Mouse (Mus musculus): ENCODE measurements around the gene Tsnax.

Gene Tsnax

DNA sequence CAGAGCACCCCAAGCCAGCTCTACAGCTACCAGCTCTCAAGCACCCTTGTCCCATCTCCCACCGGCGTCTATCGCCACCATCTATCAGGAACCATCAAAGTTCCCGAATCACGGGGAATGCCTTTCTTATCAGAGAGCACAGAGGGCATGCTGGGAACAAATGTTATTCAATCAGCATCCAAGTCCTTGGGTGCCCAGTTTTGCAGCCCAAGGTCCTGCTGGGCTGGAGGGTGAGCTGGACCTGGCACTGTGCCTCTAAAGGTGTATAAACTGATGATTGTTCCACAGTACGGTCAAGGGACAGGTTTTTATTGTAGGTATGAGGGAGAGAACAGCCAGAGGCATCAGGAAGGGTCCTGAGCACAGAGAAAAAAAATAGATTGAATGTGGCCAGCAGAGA is 52.8 kb downstream of the Tsnax start:
- TF ChIP-seq GATA4 (IDR thresholded peaks at IDR 0.05; ENCODE audit: insufficient replicate concordance, low read length), result no peak

DNA sequence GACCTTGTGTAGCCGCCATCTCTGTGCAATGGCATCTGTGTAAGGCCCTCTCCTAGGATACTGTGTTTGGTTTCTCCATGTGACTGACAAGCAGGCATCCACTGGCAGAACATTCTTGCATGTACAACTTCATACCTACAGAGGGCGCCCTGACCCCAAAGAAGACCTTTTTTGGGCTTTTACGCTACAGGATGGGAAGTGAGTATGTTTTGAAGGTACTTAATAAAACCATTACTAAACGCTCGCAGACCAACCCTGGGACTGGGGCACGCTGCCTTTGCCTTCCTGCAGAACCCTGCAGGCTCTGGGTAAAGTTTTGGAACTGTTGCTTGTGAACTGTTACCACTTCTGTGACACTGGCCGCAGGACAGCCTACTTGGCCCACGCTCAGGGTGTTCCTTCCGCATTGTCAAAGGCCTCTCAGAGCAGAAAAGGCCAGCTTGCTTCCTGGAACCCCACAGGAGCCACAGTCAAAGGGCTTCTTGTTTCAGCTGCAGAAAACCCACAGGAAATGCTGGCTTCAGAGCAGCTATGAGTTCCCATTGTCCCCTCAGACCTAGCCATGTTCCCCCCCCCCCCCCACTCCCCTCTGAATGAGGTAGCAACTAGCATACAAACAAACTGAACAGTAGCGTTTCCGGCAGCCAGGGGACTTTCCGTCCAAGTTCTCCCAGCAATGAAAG is 54.3 kb downstream of the Tsnax start:
- TF ChIP-seq GATA4 (IDR thresholded peaks at IDR 0.05; ENCODE audit: insufficient replicate concordance, low read length), result no peak

DNA sequence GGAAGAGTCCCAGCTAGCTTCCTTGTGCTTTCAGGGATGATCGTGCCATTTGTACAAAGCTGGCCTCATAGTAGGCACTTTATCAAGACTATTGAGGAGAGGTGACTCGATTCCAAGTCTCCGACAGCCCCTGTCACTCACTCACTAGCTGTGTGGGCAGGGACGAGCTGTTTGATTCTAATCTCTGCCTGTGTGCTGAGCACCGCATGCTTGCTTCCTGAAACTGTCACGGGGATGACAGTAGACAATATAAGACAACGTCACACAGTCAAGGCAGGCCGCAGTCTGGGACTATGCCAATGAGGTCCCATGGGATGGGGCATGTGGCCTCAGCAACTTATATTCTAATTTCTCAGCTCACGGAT is 54.8 kb downstream of the Tsnax start:
- no peak for TF ChIP-seq GATA4 (IDR thresholded peaks at IDR 0.05; ENCODE audit: insufficient replicate concordance, low read length)

DNA sequence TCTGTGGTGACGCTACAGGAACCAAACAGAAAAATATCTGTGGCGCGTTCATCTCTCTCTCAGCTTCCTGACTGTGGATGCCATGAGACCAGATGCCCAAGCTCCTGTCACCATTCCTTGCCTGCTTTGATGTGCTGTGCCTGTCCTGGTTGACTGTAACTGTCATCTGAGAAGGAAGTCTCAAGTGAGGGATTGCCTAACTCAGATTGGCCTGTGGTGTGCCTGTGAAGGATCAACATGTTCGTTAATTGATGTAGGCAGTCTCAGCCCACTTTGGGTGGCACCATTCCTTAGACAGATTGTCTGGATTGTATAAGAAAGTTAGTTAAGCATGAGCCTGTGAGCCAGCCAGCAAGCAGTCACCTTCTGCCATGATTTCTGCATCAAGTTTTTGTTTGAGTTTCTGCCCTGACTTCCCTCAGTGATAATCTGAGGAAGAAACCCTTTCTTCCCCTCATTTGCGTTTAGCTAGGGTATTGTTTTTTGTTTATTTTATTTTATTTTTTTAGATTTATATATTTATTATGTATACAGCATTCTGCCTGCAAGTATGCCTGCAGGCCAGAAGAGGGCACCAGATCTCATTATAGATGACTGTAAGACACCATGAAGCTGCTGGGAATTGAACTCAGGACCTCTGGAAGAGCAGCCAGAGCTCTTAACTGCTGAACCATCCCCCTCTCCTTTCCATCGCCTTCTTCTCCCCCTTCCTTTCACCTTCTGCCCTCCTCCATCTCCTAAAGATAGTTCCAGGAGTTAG is 55.5 kb downstream of the Tsnax start:
- TF ChIP-seq GATA4 (IDR thresholded peaks at IDR 0.05; ENCODE audit: insufficient replicate concordance, low read length), result no peak

DNA sequence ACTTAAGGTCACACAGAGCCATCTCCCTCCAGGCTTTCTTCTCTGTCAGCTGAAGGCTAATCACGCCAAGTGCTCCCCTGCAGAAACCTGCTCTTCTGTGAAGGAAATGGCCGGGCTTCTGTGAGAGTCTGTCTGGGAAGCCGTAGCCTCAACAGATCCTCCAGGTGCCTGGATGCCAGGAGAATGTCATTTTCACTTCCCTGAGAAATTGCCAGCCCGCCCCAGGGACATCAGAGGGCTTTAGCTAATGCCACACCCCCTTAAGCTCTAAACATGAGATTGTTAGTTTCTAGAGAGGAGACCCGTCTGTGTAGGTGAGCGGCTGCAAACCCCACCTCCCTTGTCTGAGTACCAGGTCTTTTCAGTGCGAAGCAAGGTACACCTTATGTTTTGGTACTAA is 56.5 kb downstream of the Tsnax start:
- TF ChIP-seq GATA4 (IDR thresholded peaks at IDR 0.05; ENCODE audit: insufficient replicate concordance, low read length), result no peak

DNA sequence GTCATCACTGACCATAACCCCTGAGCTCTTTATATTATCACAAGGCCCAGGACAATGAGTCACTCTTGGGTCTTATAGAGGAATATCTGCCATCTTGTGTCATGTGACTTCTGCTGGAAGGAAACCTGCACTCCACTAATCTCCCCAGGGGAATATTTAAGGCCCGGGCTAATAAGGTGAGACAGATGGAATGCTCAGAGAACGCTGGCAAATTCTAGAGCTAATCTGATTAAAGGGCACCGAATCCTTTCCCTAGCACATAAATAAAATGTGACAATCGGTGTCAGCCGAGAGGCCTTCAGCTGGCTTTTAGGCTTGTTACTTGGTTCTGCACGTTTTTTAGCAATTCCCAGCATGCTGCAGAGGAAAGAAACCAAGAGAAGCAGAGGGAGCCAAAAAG is 56.9 kb downstream of the Tsnax start:
- no peak for TF ChIP-seq GATA4 (IDR thresholded peaks at IDR 0.05; ENCODE audit: insufficient replicate concordance, low read length)

DNA sequence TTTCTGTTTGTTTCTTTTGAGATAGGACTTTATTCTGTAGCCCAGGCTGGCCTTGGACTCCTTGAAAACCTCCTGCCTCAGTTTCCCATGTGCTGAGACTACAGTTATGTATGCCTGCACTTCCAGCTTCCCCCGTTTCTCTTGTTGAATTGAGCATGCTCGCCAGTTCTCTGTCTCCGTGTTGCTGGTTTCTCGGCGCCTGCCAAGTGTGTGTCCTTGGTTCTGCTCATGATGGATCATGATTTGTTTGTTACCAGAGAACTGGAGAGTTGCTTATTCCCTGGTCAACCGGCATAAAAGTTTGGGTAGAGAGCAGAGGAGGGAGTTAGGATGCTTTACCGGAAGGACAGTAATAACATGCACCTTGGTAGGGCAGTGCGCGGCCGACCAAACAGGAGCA is 61.3 kb downstream of the Tsnax start:
- no peak for TF ChIP-seq GATA4 (IDR thresholded peaks at IDR 0.05; ENCODE audit: insufficient replicate concordance, low read length)

DNA sequence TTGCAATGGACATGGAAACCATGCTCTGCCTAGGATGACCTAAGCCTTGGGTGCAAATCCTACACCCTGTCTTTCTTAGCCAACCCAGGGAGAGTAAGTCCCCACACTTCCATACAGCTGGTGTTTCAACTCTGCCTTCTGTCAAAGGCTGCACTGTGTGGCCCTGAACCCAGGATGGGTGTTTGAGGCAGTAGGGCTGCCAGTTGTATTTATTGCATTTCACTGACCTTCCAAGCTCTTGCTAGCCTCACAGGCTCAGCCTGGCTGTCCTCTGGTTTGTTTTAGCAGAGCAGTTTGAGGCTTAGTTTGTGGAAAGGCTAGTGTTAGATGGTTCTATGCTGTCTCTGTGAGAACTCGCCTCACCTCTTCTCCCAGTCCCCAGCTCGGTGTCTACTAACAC is 61.8 kb downstream of the Tsnax start:
- TF ChIP-seq GATA4 (IDR thresholded peaks at IDR 0.05; ENCODE audit: insufficient replicate concordance, low read length), result no peak

DNA sequence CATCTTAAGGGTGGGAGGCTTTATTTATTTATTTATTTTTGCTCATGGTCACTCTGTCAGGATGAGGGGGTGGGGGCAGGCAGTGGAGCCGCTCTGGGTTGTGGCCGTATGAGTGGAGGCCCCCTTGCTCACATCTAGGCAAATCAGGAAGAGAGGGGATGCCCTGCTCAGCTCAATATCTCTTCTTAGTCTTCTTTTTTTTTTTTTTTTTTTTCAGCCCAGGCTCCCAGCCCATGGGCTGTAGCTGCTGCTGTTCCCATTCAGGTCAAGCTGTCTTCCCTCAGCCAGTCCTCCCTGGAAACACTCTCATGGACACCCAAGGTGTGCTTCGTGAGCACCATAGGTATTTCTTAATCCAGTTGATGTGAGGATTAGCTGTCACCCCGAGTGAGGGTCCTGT is 62.6 kb downstream of the Tsnax start:
- no peak for TF ChIP-seq GATA4 (IDR thresholded peaks at IDR 0.05; ENCODE audit: insufficient replicate concordance, low read length)

DNA sequence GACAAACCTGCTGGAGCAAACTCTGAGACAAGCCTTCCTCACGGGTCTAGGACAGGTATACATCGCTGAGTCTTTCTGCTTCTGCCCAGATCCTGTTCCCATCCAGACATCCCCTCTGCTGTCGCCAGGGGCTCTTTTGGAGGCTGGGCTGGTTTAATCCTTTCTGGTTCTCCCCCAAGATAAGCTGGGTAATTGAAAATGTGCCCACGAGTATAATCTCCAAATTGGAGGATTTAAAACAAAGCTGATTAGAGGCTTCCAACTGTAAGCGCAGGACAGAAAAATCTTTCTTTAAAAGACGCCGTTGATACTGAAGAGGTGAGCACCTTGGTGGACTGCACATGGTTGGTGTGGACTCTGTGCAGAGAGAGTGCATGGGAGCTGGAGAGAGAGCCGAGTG is 64.5 kb downstream of the Tsnax start:
- TF ChIP-seq GATA4 (IDR thresholded peaks at IDR 0.05; ENCODE audit: insufficient replicate concordance, low read length), result no peak

DNA sequence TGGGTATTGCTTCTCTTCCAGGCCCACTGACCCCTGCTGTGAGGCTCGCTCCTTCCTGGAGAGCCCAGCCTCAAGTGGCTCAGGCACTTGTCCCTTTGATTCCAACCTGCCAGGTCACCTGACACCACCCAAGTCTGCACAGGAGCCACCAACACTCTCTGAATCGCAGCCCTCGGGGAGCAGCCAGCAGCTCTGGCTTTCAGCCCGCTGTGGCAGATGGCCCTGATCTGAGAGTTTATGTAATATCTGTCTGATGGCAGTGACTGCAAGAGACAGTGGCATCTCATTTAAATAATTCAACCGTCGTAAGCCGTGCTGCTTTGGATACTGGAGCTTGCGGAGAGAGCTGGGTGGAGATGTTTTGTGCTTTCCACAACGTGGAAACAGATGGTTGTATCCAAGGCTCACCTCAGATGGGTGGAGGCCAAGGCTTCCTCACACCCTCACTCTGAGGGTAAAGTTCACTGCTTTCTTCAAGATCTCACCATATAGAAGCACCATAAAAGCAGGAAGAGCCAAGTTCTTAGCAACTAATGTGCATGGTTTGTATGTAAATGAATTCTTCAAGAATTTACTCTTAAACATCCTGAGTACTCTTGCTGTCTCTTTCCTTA is 66.1 kb downstream of the Tsnax start:
- no peak for TF ChIP-seq GATA4 (IDR thresholded peaks at IDR 0.05; ENCODE audit: insufficient replicate concordance, low read length)

DNA sequence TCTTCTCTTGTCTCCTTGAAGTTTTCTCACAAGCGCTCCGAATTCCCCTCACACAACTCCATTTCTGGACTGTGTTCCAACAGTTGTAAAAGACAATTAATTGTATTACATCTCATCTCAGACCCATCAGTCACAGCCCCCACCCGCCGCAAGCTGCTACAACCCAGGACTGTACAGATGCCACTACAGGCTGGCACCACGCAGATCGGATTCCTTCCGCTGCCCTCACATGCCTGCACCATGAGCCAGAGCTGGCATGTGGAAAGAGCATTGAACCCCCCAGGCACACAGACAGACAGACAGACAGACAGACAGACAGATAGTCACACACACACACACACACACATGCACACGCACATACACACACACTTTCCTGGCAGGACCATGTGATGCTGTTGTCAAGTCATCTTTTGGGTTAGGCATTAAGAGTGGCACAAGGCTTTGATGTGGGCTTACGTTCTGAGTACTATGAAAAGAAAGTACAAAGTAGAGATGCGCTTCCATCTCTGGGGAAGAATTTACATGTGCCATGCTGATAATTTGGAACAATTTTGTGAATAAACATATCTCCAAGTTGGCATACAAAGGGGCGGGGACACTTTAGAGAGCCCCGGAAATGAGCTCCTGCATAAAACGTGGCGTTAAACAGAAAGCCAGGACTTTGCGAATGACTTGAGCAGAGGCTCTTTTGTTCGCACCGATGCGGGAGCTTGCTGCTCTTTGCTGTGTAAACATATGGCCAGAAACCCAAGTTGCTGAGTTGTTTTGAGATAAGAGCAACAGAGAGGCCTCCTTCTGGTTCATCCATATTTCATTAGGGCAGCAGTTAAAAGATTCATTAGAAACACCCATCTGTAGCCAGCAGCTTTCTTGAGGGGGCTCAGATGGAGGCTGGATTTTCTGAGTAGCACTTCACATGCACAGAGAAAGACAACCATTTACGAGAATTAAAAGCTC is 67.9 kb downstream of the Tsnax start:
- TF ChIP-seq GATA4 (IDR thresholded peaks at IDR 0.05; ENCODE audit: insufficient replicate concordance, low read length), result no peak

DNA sequence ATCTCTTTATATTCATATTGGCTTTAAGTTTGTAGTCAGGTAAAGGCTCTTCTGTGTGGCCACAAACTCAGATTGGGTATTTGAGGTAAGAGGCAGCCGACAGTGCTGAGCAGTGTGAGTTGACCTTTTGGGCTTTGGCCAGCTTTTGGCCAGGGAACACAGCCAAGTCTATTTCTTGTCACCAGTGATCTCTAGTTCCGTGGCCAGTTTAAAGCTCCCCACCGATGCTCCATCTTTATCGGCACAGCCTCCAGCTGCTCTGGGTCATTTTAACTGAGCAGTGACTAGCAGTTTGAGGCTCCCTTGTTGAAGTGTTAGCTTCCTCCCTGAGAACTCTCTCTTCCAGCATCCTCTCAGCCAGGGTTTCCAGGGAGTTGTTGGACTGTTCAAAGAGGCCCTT is 70.9 kb downstream of the Tsnax start:
- TF ChIP-seq GATA4 (IDR thresholded peaks at IDR 0.05; ENCODE audit: insufficient replicate concordance, low read length), result no peak
